Mouse (Mus musculus) spleen, adult 2 months (tissue): ENCODE results near the gene Pars2.

Experiments used
- CTCF ChIP-seq: fragments of 200-500 bp; IDR thresholded peaks from 2 replicates; pipeline ENCODE4 v1.5.1; 2011; ENCODE audit warnings: mild to moderate bottlenecking, inconsistent platforms; ENCODE audit not compliant: insufficient read depth, insufficient read length, insufficient replicate concordance; ENCODE audit errors: extremely low read depth
- POLR2A ChIP-seq: fragments of 200-500 bp; IDR thresholded peaks from 2 replicates; pipeline ENCODE4 v1.6.1; 2011; ENCODE audit warnings: low read depth, low read length, inconsistent platforms

GRCm38 (mm10) chr4:106679152-106679551 is 28.3 kb downstream of the Pars2 start:
- no peak for TF ChIP-seq CTCF
- no peak for TF ChIP-seq POLR2A
